Mouse (Mus musculus): ENCODE data around the gene Ryr1. TPM values are rescaled to one million over a fixed set of nuclear protein-coding genes. Genes with fewer than 3 reads are reported as not detected.

Ryr1 gene
- total RNA-seq, 2 experiments from 2014 or later, result 11.2 to 44.9 TPM

DNA sequence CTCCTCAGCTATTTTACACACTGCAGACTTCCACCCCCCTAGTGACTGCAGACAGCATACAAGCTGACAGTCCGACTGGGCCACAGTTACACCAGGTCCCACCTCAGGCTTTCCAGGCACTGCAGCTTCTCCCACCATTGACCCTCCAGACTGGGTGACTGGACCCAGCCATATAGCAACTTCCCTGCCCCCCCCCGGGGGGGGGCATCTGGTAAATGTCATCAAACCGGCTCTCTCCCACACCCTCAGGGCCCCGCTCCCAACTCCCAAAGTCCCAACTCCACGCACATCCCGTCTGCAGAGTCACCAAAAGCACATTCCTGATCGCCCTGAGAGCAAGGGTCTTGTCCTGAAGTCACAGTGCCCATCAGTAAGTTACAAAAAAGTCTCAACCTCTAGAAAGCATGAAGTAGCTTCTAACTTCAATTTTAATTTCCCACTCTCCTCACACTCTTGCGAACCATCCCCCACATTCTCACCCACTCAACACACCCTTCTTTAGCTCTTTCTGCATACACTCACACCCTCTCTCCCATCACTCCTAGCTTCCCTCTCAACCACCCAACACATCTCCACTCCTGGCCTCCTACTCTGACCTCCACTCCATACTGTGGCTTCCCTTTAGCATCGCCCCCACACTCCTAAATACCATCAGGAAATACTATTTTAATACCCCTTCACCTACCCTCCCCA is 164.5 kb downstream of the Ryr1 start:
- peak; percentile 42 for DNase-seq

DNA sequence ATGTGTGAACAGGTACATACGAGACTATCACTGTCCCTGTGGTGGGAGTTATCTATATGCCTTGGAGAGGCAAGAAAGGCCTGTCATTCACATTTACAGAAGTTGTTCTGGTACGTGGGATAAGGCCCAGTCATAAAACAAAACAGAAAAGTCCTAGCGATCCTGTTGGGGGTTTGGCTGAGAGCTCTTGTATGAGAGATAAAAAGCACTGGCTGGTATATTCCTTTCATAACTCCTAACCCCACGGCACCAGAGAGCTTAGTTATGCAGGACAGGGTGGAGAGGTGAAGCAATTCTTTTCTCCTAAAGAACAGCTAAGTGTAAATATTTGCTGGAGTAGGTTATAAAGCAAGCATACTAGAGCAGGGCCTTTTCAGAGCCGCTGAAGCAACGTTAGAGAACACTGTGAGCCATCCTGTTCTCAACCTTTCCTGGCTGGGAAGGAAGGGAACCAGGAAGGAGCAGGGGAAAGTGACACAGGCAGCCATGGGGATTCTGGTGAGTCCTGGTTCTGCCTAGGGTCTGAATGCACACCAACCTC is 165.4 kb downstream of the Ryr1 start:
- peak; percentile 38 for DNase-seq

DNA sequence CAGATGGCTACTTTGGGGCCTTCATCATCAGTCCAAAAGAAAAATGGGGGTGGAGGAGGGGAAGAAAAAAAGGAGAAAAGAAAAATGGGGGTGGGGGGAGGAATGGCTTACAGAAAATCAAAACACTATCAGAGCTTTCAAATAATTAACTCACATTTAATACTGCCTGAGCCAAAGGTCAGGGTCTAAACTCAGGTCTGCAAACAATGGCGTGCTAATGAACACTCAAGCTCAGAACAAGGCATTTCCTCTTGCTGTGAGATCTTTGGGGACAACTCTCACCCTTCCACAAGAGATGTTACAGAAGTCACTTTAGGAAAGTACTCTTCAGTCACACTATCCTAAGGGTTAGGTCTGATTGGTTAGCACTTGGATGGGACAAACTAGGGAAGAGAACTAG is 166.2 kb downstream of the Ryr1 start:
- DNase-seq, result no peak

DNA sequence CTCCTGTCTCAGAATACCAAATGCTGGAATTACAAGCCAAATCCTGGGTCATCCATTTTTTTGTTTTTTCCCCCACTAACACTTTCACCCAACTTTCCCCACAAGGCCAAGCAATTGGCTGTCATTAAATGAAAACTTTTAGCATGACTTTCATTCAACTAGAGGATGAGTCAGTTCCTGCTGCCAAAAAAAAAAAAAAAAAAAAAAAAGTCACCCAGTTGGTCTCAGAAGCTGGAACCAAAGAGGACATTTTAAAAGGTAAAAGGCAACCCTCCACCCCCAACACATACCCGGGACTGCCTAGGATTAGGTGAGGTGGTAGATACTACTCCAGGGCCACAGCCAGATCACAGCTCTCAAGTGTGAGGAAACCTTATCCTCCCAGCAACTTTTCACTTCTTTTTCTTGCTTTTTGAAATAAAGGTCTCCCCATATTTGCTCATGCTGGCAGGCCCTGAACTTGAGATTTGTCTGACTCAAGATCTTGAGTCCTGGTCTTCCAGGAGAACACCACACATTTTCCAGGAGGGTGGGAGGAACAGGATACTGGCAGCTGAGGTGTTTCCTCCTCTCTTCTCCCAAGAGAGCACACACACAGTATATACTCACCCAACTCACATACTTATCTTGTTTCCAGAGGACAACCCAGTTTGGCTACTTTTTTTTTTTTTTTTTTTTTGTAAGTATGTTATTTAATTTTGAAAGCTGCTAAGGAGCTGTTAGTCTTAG is 166.8 kb downstream of the Ryr1 start:
- DNase-seq, result no peak

DNA sequence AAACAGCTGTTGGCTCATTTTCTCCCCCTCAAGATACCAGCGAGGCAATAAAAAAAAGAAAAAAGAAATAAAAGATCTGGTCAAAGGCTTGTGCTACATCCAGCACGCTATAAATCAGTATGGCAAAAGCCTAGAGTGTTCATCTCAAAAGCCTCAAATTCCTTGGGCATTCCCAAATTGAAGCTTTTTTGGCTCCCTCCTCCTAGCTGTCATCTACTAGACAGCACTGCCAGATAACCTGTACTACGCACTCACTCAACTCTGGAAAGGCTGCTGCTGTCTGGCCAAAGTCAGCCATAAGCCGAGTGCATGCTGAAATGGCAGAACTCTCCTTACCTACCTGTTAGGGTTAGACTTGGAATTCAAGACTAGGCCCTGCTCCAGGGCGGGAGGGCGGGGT is 167.7 kb downstream of the Ryr1 start:
- no peak for DNase-seq

DNA sequence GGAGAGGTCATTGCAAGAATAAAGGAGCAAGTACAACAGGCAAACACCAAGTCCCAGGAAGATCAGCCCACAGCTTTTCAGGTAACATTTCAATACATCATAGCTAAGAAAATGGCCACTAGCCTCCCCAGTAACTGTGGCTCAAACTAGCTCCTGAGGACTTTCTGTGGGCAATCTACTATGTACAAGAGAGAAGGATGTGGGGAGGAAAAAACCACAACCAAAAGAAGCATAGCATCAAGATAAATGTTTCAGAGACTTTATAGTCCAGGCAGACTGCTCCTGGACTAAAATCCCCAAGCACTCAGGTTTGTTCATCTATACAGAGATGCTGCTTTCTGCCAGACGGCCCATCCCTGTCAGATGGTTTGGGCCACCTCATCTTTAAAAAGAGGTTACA is 168.7 kb downstream of the Ryr1 start:
- no peak for DNase-seq

DNA sequence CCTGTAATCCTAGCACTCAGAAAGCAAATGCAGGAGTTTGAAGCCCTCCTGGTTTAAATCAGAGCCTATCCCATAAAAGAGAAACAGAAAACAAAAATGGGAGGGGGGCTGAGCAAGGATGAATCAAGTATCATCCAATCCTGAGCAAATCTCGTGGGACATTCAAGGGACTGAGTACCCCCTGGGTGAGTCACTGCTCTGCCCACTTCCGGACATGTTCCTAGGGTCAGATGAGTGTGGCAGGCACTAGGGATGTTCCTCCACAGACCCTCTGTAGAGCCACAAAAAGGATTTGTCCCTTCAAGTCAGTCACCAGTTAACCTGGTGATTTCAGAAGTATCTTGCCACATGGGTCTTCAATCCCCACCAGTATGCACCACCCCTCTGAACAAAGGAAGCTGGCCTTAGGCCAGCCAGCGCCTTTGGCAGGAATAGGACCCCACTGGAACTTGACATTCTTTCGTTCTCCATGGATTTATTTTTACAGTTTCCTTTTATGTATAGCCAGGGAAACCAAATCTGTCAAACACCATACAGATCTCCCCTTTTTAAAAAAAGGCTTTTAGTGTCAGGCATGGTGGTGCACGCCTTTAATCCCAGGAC is 169.6 kb downstream of the Ryr1 start:
- DNase-seq, result no peak

DNA sequence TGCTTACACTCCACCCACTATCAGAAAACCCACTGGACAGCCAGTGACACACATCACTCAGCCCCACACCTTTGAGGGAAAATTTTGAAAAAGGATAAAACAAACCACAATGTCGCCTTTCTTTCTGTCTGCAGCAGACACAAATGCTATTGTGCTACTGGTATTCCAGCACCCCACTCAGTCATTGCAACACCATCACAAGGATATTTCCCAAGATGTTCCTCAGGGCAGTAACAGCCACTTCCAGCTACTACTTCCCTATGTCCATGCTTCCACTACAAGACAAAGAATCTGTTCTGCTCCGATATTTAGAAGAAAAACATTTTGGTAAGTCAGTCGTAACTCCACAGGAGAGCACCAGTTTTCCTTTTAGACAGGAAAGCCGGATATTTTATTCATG is 170.2 kb downstream of the Ryr1 start:
- DNase-seq, result peak; percentile 30

DNA sequence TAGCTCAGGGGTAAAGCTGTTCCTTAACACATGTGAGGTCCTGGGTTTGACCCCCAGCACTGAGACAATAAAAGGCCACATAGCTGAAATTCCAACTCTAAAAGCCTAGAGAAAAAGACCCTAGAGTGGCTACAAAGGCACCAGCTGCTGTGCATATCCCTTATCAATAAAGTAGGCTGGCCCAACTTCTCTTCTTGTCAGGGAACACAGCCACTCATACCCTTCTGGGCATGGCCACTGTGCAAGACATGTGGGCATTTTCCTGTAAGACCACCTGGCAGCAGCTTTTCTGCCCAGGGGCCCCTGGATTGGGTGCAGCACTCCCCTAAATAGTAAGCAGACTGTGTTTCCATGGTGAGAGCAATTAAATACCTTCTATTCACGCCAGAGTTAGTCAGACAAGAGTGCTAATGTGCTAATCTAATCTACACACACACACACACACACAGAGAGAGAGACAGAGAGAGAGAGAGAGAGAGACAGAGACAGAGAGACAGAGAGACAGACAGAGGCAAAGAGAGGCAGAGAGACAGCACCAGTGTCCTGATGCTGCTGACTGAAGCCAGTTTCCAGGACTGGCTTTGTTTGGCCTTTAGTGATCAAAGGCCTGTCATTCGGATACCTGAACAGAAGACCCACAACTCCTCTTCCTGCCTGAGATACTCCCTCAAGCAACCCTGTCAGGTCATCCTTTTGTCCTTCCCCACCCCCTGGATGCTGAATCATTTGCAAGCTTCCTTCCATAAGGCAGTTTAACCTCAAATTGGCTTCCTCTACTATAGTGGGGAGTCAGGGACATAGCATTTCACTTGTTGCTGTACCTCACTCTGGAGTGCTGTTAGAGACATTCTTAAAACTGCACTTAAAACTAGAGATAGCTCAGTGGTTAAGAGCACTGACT is 171.3 kb downstream of the Ryr1 start:
- DNase-seq, result no peak

Small RNA genes within 50 kb of the gene (microRNA-seq; reads per million reads assigned to microRNA genes)
- gene Gm44408 (not detected), gene Mir1963 (not detected)

Other genes with a start within 250 kb of the Ryr1 start
- gene Capn12, start 243.8 kb downstream of the Ryr1 start, total RNA-seq (2021), result under 1 TPM; 0.15 to 0.67 TPM
- gene Actn4, start 162.8 kb downstream of the Ryr1 start, total RNA-seq (2021), result 100 to 1,000 TPM; 236 to 261 TPM
- gene Eif3k, start 143.3 kb downstream of the Ryr1 start, total RNA-seq (2021), result 100 to 1,000 TPM; 240 to 250 TPM
- gene Map4k1, start 143.1 kb downstream of the Ryr1 start, total RNA-seq (2021), result 1 to 10 TPM; 3.3 to 4.9 TPM
- gene Rasgrp4, start 9.7 kb upstream of the Ryr1 start, total RNA-seq (2021), result 1 to 10 TPM; 2.1 to 2.2 TPM
- gene Fam98c, start 31.1 kb upstream of the Ryr1 start, total RNA-seq (2021), result 10 to 100 TPM; 12.9 to 17.3 TPM
- 1 to 10 TPM in 1 of 2 experiments, under 1 TPM in 1; 0.69 to 1.3 TPM for gene Ggn, start 45.0 kb upstream of the Ryr1 start, total RNA-seq (2021)
- gene Spred3, start 45.2 kb upstream of the Ryr1 start, total RNA-seq (2021), result 1 to 10 TPM; 4.8 to 9.6 TPM
- gene Psmd8, start 55.5 kb upstream of the Ryr1 start, total RNA-seq (2021), result 100 to 1,000 TPM; 214 to 221 TPM
- gene Catsperg1, start 88.9 kb upstream of the Ryr1 start, total RNA-seq (2021), result under 1 TPM; 0.42 to 0.61 TPM
- 1 to 10 TPM; 3.7 to 4.6 TPM for gene Kcnk6, start 107.3 kb upstream of the Ryr1 start, total RNA-seq (2021)
- gene Yif1b, start 113.2 kb upstream of the Ryr1 start, total RNA-seq (2021), result 10 to 100 TPM; 77.2 to 81.7 TPM
- 1 to 10 TPM; 2.0 to 2.4 TPM for gene 2200002D01Rik, start 123.3 kb upstream of the Ryr1 start, total RNA-seq (2021)
- 10 to 100 TPM; 33.2 to 36.6 TPM for gene Spint2, start 156.7 kb upstream of the Ryr1 start, total RNA-seq (2021)
- gene Ppp1r14a, start 164.1 kb upstream of the Ryr1 start, total RNA-seq (2021), result 10 to 100 TPM; 13.8 to 14.3 TPM
- gene Dpf1, start 178.8 kb upstream of the Ryr1 start, total RNA-seq (2021), result 1 to 10 TPM; 1.4 to 2.6 TPM